Mouse (Mus musculus): Measurements from ENCODE around the gene Rassf3.

Rassf3 gene

GRCm38 (mm10) chr10:121428011-121428711 lies 48.0 kb downstream of the Rassf3 start:
- DNase-seq: no peak

- no peak for DNase-seq
Measured at GRCm38 (mm10) chr10:121427136-121427535, 49.0 kb downstream of the Rassf3 start.

GRCm38 (mm10) chr10:121426458-121427070 lies 49.6 kb downstream of the Rassf3 start:
- DNase-seq: no peak

GRCm38 (mm10) chr10:121425506-121426025 lies 50.6 kb downstream of the Rassf3 start:
- DNase-seq: no peak

- no peak for DNase-seq
Measured at GRCm38 (mm10) chr10:121425079-121425478, 51.1 kb downstream of the Rassf3 start.

- no peak for DNase-seq
Measured at GRCm38 (mm10) chr10:121424455-121424854, 51.7 kb downstream of the Rassf3 start.

GRCm38 (mm10) chr10:121423541-121424349 lies 52.4 kb downstream of the Rassf3 start:
- DNase-seq: no peak

GRCm38 (mm10) chr10:121422294-121422693 lies 53.9 kb downstream of the Rassf3 start:
- DNase-seq: no peak

- DNase-seq: no peak
Measured at GRCm38 (mm10) chr10:121421657-121422290, 54.4 kb downstream of the Rassf3 start.

- no peak for DNase-seq
Measured at GRCm38 (mm10) chr10:121421023-121421422, 55.1 kb downstream of the Rassf3 start.

GRCm38 (mm10) chr10:121419640-121420470 lies 56.3 kb downstream of the Rassf3 start:
- DNase-seq: no peak

GRCm38 (mm10) chr10:121418835-121419234 lies 57.3 kb downstream of the Rassf3 start:
- no peak for DNase-seq

- DNase-seq: no peak
Measured at GRCm38 (mm10) chr10:121414127-121414526, 62.0 kb downstream of the Rassf3 start.

- no peak for DNase-seq
Measured at GRCm38 (mm10) chr10:121412824-121413223, 63.3 kb downstream of the Rassf3 start.

GRCm38 (mm10) chr10:121411721-121412455 lies 64.3 kb downstream of the Rassf3 start:
- DNase-seq: no peak

- peak; percentile 21 for DNase-seq
Measured at GRCm38 (mm10) chr10:121409717-121410116, 66.4 kb downstream of the Rassf3 start.

GRCm38 (mm10) chr10:121403946-121404345 lies 72.2 kb downstream of the Rassf3 start:
- no peak for DNase-seq

- DNase-seq: no peak
Measured at GRCm38 (mm10) chr10:121403104-121403503, 73.0 kb downstream of the Rassf3 start.

GRCm38 (mm10) chr10:121401005-121401404 lies 75.1 kb downstream of the Rassf3 start:
- no peak for DNase-seq

GRCm38 (mm10) chr10:121398599-121398998 lies 77.5 kb downstream of the Rassf3 start:
- no peak for DNase-seq

- no peak for DNase-seq
Measured at GRCm38 (mm10) chr10:121395542-121396176, 80.5 kb downstream of the Rassf3 start.

Data from cerebellum, adult 11 months (tissue).